Mouse (Mus musculus): ENCODE measurements around the gene Usf3.

- TF ChIP-seq CTCF (IDR thresholded peaks at IDR 0.05; ENCODE audit: borderline replicate concordance, extremely low read depth, insufficient read depth, insufficient read length), result no peak
- no peak for TF ChIP-seq POLR2A (IDR thresholded peaks at IDR 0.05; ENCODE audit: borderline replicate concordance, extremely low read depth, insufficient read depth, insufficient read length, poor library complexity, severe bottlenecking)
These were observed 95.6 kb downstream of the Usf3 start for GRCm38 (mm10) chr16:44268541-44269215.
